9 mouse cellular contexts compared by ENCODE assay signal in the genomic region with DNA sequence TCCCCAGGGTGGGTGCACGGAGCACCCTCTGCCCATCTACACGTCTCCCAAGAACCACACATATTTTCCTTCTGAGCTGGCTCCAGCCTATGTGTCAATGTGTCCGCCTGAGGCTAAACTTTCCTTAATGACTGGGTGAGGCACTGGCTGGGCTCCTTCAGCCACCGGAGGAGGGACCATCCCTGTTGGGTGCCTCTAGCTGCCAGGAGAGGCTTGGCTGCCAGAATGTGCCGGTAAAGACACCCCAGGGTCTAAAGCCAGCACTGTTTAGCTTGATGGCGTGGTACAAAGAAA. TPM values are rescaled to one million over a fixed set of nuclear protein-coding genes. Genes with fewer than 3 reads are reported as not detected.
DNase-seq lines count a peak whose midpoint lies in the region; ATAC-seq and TF ChIP-seq lines count a peak whose summit lies in the region.
"Had no signal": no experiment of that assay in that cellular context is flagged by ENCODE, and none has a peak within 500 bp of the region (broad histone marks: within the 10 kb centered on the region; RNA-seq: fewer than 3 reads in every experiment).

No protein-coding gene starts in this region.

- peaks cover 6% of the 10 kb centered on the region; the same call in 1 of the 2 replicates for H3K4me1 ChIP-seq in lung, embryonic 14.5 days (ENCODE audit: insufficient read depth)
- H3K4me1 ChIP-seq in embryonic facial prominence, embryonic 15.5 days, result peaks cover 24% of the 10 kb centered on the region
- peaks cover 13% of the 10 kb centered on the region for H3K4me1 ChIP-seq in intestine, embryonic 16.5 days (ENCODE audit: control insufficient read depth, insufficient read depth, low read length)
- H3K4me1 ChIP-seq in neural tube, embryonic 14.5 days (ENCODE audit: control insufficient read depth, insufficient read depth, low read length), result peaks cover 20% of the 10 kb centered on the region

- no peak for ATAC-seq in lung, embryonic 14.5 days (ENCODE audit: insufficient read depth)
- no peak for ATAC-seq in embryonic facial prominence, embryonic 15.5 days (ENCODE audit: insufficient number of reproducible peaks, low FRiP score, low TSS enrichment, low read depth)
- no peak for ATAC-seq in intestine, embryonic 16.5 days
- ATAC-seq in neural tube, embryonic 14.5 days (ENCODE audit: low read depth), result no peak

- DNase-seq in lung, embryonic 14.5 days, result no peak
- DNase-seq in lung, adult 18-20 months, result no peak
- DNase-seq in gastrocnemius, postnatal 10 days, result no peak
- no peak for DNase-seq in adrenal gland, adult 2 months
- no peak for DNase-seq in cerebellum, postnatal 36 days
- DNase-seq: thymus, postnatal 25 days had no signal

- H3K4me3 ChIP-seq in lung, embryonic 14.5 days (ENCODE audit: low read depth, low read length), result peak overlapping the region; percentile 58
- peak overlapping the region; percentile 70 for H3K4me3 ChIP-seq in embryonic facial prominence, embryonic 15.5 days (replicated peaks)
- H3K4me3 ChIP-seq in intestine, embryonic 16.5 days (ENCODE audit: low read length), result peak overlapping the region; percentile 71
- H3K4me3 ChIP-seq in neural tube, embryonic 14.5 days (ENCODE audit: low read depth, low read length), result peak overlapping the region; percentile 65; the same call in 1 of the 2 replicates

- H3K27ac ChIP-seq in lung, embryonic 14.5 days (ENCODE audit: low read depth), result no peak overlapping the region
- peak overlapping the region; percentile 88 for H3K27ac ChIP-seq in embryonic facial prominence, embryonic 15.5 days (replicated peaks)
- H3K27ac ChIP-seq in intestine, embryonic 16.5 days (ENCODE audit: low read length), result no peak overlapping the region
- H3K27ac ChIP-seq in neural tube, embryonic 14.5 days (ENCODE audit: low read depth, low read length), result no peak overlapping the region

- WGBS in lung, embryonic 14.5 days, result 41% methylated on average over 6 of the region's 6 CpGs
- 35% methylated on average over 6 of the region's 6 CpGs for WGBS in embryonic facial prominence, embryonic 15.5 days
- 49% methylated on average over 6 of the region's 6 CpGs for WGBS in intestine, embryonic 16.5 days
- 49% methylated on average over 6 of the region's 6 CpGs for WGBS in neural tube, embryonic 14.5 days

- no peaks in the 10 kb centered on the region for H3K9me3 ChIP-seq in lung, embryonic 14.5 days (ENCODE audit: low read depth, low read length)
- H3K9me3 ChIP-seq in embryonic facial prominence, embryonic 15.5 days (replicated peaks), result no peaks in the 10 kb centered on the region
- H3K9me3 ChIP-seq in intestine, embryonic 16.5 days (ENCODE audit: control insufficient read depth, low read length), result no peaks in the 10 kb centered on the region
- H3K9me3 ChIP-seq in neural tube, embryonic 14.5 days (ENCODE audit: control insufficient read depth, low read length), result no peaks in the 10 kb centered on the region

- no peaks in the 10 kb centered on the region for H3K27me3 ChIP-seq in lung, embryonic 14.5 days (ENCODE audit: insufficient read depth, low read length)
- no peaks in the 10 kb centered on the region for H3K27me3 ChIP-seq in embryonic facial prominence, embryonic 15.5 days
- no peaks in the 10 kb centered on the region for H3K27me3 ChIP-seq in intestine, embryonic 16.5 days (replicated peaks; ENCODE audit: control insufficient read depth, insufficient read depth, low read length)
- H3K27me3 ChIP-seq in neural tube, embryonic 14.5 days (ENCODE audit: control insufficient read depth, insufficient read depth, low read length), result no peaks in the 10 kb centered on the region

- peak overlapping the region; percentile 86 for H3K4me2 ChIP-seq in lung, embryonic 14.5 days
- H3K4me2 ChIP-seq in embryonic facial prominence, embryonic 15.5 days (replicated peaks), result peak overlapping the region; percentile 74
- peak overlapping the region; percentile 94 for H3K4me2 ChIP-seq in intestine, embryonic 16.5 days (ENCODE audit: low read depth, low read length)
- H3K4me2 ChIP-seq in neural tube, embryonic 14.5 days (ENCODE audit: low read depth, low read length), result peak overlapping the region; percentile 67

- TF ChIP-seq CTCF in lung, embryonic 14.5 days (IDR thresholded peaks at IDR 0.05; ENCODE audit: low read depth), result no peak

- H3K36me3 ChIP-seq in lung, embryonic 14.5 days (ENCODE audit: insufficient read depth), result peaks cover 31% of the 10 kb centered on the region
- H3K36me3 ChIP-seq in embryonic facial prominence, embryonic 15.5 days, result peaks cover 28% of the 10 kb centered on the region
- H3K36me3 ChIP-seq in intestine, embryonic 16.5 days (ENCODE audit: control insufficient read depth, insufficient read depth, low read length), result no peaks in the 10 kb centered on the region
- peaks cover 10% of the 10 kb centered on the region; the same call in 1 of the 2 replicates for H3K36me3 ChIP-seq in neural tube, embryonic 14.5 days (ENCODE audit: control insufficient read depth, insufficient read depth, low read length)

- H3K9ac ChIP-seq in lung, embryonic 14.5 days, result peak overlapping the region; percentile 57; the same call in 1 of the 2 replicates
- H3K9ac ChIP-seq in embryonic facial prominence, embryonic 15.5 days, result peak overlapping the region; percentile 69; the same call in 1 of the 2 replicates
- peak overlapping the region; percentile 78 for H3K9ac ChIP-seq in intestine, embryonic 16.5 days (ENCODE audit: low read depth, low read length)
- peak overlapping the region; percentile 71; the same call in 1 of the 2 replicates for H3K9ac ChIP-seq in neural tube, embryonic 14.5 days (replicated peaks; ENCODE audit: low read depth, low read length)

RNA-seq across cellular contexts. Expression of gene Slc39a13, which starts 1.4 kb away (rescaled TPM):
- 29.0 and 33.3 TPM in 2 replicates for polyA plus RNA-seq in lung, embryonic 14.5 days (2014; fragmentation: Nextera tagmentation; extraction: Ambion mirVana)
- polyA plus RNA-seq in embryonic facial prominence, embryonic 15.5 days (2015; fragmentation: Nextera tagmentation; extraction: Ambion mirVana), result 75.8 and 80.0 TPM in 2 replicates
- 30.2 and 32.3 TPM in 2 replicates for polyA plus RNA-seq in intestine, embryonic 16.5 days (2015; fragmentation: Nextera tagmentation; extraction: Ambion mirVana)
- 29.2 and 32.3 TPM in 2 replicates for polyA plus RNA-seq in neural tube, embryonic 14.5 days (2014; fragmentation: Nextera tagmentation; extraction: Ambion mirVana)
- 10 to 100 TPM; 27.8 to 40.8 TPM for total RNA-seq in gastrocnemius, postnatal 10 days (2021)
- 10 to 100 TPM; 27.7 to 36.7 TPM for total RNA-seq in adrenal gland, adult 2 months (2021)
- 60.4 and 66.7 TPM in 2 replicates for polyA plus RNA-seq in adrenal gland, adult 2 months (2012; rRNA removed)

RNA-seq across cellular contexts. Expression of gene Spi1, which starts 13.4 kb away (rescaled TPM):
- polyA plus RNA-seq in lung, embryonic 14.5 days (2014; fragmentation: Nextera tagmentation; extraction: Ambion mirVana), result 6.2 TPM in 2 replicates
- polyA plus RNA-seq in embryonic facial prominence, embryonic 15.5 days (2015; fragmentation: Nextera tagmentation; extraction: Ambion mirVana), result 12.3 and 12.4 TPM in 2 replicates
- 4.2 and 6.1 TPM in 2 replicates for polyA plus RNA-seq in intestine, embryonic 16.5 days (2015; fragmentation: Nextera tagmentation; extraction: Ambion mirVana)
- polyA plus RNA-seq in neural tube, embryonic 14.5 days (2014; fragmentation: Nextera tagmentation; extraction: Ambion mirVana), result 1.7 and 3.3 TPM in 2 replicates
- 1 to 10 TPM; 3.2 to 6.4 TPM for total RNA-seq in gastrocnemius, postnatal 10 days (2021)
- 1 to 10 TPM; 5.0 to 7.1 TPM for total RNA-seq in adrenal gland, adult 2 months (2021)
- polyA plus RNA-seq in adrenal gland, adult 2 months (2012; rRNA removed), result 17.6 and 21.9 TPM in 2 replicates

RNA-seq across cellular contexts. Expression of gene Psmc3, which starts 15.0 kb away (rescaled TPM):
- 300 and 322 TPM in 2 replicates for polyA plus RNA-seq in lung, embryonic 14.5 days (2014; fragmentation: Nextera tagmentation; extraction: Ambion mirVana)
- 282 and 288 TPM in 2 replicates for polyA plus RNA-seq in embryonic facial prominence, embryonic 15.5 days (2015; fragmentation: Nextera tagmentation; extraction: Ambion mirVana)
- polyA plus RNA-seq in intestine, embryonic 16.5 days (2015; fragmentation: Nextera tagmentation; extraction: Ambion mirVana), result 238 and 252 TPM in 2 replicates
- 245 and 251 TPM in 2 replicates for polyA plus RNA-seq in neural tube, embryonic 14.5 days (2014; fragmentation: Nextera tagmentation; extraction: Ambion mirVana)
- total RNA-seq in gastrocnemius, postnatal 10 days (2021), result 100 to 1,000 TPM; 336 to 337 TPM
- 100 to 1,000 TPM; 235 to 255 TPM for total RNA-seq in adrenal gland, adult 2 months (2021)
- polyA plus RNA-seq in adrenal gland, adult 2 months (2012; rRNA removed), result 28.1 and 31.9 TPM in 2 replicates

RNA-seq across cellular contexts. Expression of gene Rapsn, which starts 33.4 kb away (rescaled TPM):
- polyA plus RNA-seq in lung, embryonic 14.5 days (2014; fragmentation: Nextera tagmentation; extraction: Ambion mirVana), result 1.5 and 1.6 TPM in 2 replicates
- 24.0 and 34.6 TPM in 2 replicates for polyA plus RNA-seq in embryonic facial prominence, embryonic 15.5 days (2015; fragmentation: Nextera tagmentation; extraction: Ambion mirVana)
- 0.72 and 0.94 TPM in 2 replicates for polyA plus RNA-seq in intestine, embryonic 16.5 days (2015; fragmentation: Nextera tagmentation; extraction: Ambion mirVana)
- 0.37 and 1.2 TPM in 2 replicates for polyA plus RNA-seq in neural tube, embryonic 14.5 days (2014; fragmentation: Nextera tagmentation; extraction: Ambion mirVana)
- 10 to 100 TPM; 32.5 to 32.8 TPM for total RNA-seq in gastrocnemius, postnatal 10 days (2021)
- 1 to 10 TPM in 1 of 2 experiments, under 1 TPM in 1; 0.72 to 3.1 TPM for total RNA-seq in adrenal gland, adult 2 months (2021)
- 3.8 and 5.0 TPM in 2 replicates for polyA plus RNA-seq in adrenal gland, adult 2 months (2012; rRNA removed)

RNA-seq across cellular contexts. Expression of gene Mybpc3, which starts 49.1 kb away (rescaled TPM):
- polyA plus RNA-seq in lung, embryonic 14.5 days (2014; fragmentation: Nextera tagmentation; extraction: Ambion mirVana), result 0.47 and 7.7 TPM in 2 replicates
- 0.32 and 0.40 TPM in 2 replicates for polyA plus RNA-seq in embryonic facial prominence, embryonic 15.5 days (2015; fragmentation: Nextera tagmentation; extraction: Ambion mirVana)
- 0.06 TPM in 1 of 2 replicates, not detected in the other for polyA plus RNA-seq in intestine, embryonic 16.5 days (2015; fragmentation: Nextera tagmentation; extraction: Ambion mirVana)
- polyA plus RNA-seq in neural tube, embryonic 14.5 days (2014; fragmentation: Nextera tagmentation; extraction: Ambion mirVana), result not detected in 2 replicates
- under 1 TPM; 0.12 to 0.20 TPM for total RNA-seq in gastrocnemius, postnatal 10 days (2021)
- total RNA-seq in adrenal gland, adult 2 months (2021), result under 1 TPM; 0.07 to 0.09 TPM
- polyA plus RNA-seq in adrenal gland, adult 2 months (2012; rRNA removed), result not detected in 2 replicates
